In the genomic region with DNA sequence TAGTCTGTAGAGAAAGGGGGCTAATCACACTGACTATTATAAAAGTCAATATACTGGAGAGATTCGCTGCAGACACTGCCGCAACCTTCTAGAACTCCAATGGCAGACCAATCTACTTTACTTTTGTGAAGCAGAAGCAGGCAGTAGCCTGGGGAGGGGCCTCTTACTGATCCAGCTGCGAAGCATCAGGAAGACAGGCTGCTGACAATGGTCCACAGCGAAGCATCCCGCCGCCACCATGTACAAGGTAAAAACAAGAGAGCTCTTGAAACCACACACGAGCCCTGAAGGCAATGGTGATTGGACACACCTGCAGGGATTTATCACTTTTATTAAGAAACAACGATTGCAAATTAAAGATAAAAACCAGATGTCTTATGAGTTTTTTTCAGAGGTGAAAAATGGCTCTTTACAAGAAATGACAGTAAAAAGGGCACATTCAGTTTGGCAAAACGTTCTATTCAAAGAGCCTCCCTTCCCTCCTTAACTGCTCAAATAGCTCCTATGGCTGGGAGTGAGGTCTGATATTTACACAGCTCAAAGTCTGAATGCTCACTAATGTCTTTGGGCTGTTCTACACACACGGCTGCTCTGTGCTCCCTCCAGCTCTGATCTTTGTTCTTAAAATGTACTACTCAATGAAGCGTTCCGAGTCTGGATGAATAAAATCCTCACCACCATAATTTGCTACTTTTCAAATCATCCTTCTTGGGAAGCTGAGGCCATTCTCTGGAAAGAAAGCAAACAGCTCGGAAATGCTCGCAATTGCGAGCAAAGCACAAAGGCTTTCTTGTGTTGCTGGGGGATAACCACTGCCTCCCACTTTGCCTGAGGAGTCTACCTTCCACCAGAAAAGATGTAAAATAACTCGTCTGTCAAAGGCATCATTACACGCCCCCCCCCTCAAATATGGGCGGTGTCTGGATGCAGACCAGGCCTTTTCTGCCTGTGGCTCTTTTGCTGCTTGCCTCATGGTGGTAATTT, we compare ENCODE assay signal across 8 mouse cellular contexts. TPM values are rescaled to one million over a fixed set of nuclear protein-coding genes. Genes with fewer than 3 reads are reported as not detected.
DNase-seq lines count a peak whose midpoint lies in the region; ATAC-seq lines count a peak whose summit lies in the region.

No protein-coding gene starts in this region.

- peaks cover 18% of the 10 kb centered on the region for H3K36me3 ChIP-seq in kidney, embryonic 14.5 days (ENCODE audit: control insufficient read depth, insufficient read depth, low read length)
- H3K36me3 ChIP-seq in forebrain, embryonic 16.5 days (ENCODE audit: control insufficient read depth, insufficient read depth), result peaks cover 7% of the 10 kb centered on the region; the same call in 1 of the 2 replicates
- H3K36me3 ChIP-seq in midbrain, embryonic 12.5 days, result peaks cover 21% of the 10 kb centered on the region

- H3K9ac ChIP-seq in kidney, embryonic 14.5 days (ENCODE audit: low read depth, low read length), result no peak overlapping the region
- H3K9ac ChIP-seq in forebrain, embryonic 16.5 days (replicated peaks; ENCODE audit: low read depth, low read length), result peak overlapping the region; percentile 6; the same call in 1 of the 2 replicates
- no peak overlapping the region for H3K9ac ChIP-seq in midbrain, embryonic 12.5 days (replicated peaks)

- H3K9me3 ChIP-seq in kidney, embryonic 14.5 days (ENCODE audit: control insufficient read depth, low read length), result no peaks in the 10 kb centered on the region
- H3K9me3 ChIP-seq in forebrain, embryonic 16.5 days (ENCODE audit: control insufficient read depth, low read length), result no peaks in the 10 kb centered on the region
- H3K9me3 ChIP-seq in midbrain, embryonic 12.5 days, result no peaks in the 10 kb centered on the region

- no peak overlapping the region for H3K4me2 ChIP-seq in kidney, embryonic 14.5 days (replicated peaks; ENCODE audit: low read depth, low read length)
- peak overlapping the region; percentile 18 for H3K4me2 ChIP-seq in forebrain, embryonic 16.5 days (ENCODE audit: low read length)
- no peak overlapping the region for H3K4me2 ChIP-seq in midbrain, embryonic 12.5 days (replicated peaks)

- 47% methylated on average over 18 of the region's 18 CpGs for WGBS in kidney, embryonic 14.5 days
- WGBS in forebrain, embryonic 16.5 days, result 27% methylated on average over 18 of the region's 18 CpGs
- WGBS in midbrain, embryonic 12.5 days, result 54% methylated on average over 18 of the region's 18 CpGs

- ATAC-seq in kidney, embryonic 14.5 days (ENCODE audit: low FRiP score, low TSS enrichment), result peak; percentile 60; the same call in 1 of the 2 replicates
- peak; percentile 80 for ATAC-seq in forebrain, embryonic 16.5 days
- ATAC-seq in midbrain, embryonic 12.5 days (ENCODE audit: low FRiP score, low read depth), result no peak

- no peaks in the 10 kb centered on the region for H3K27me3 ChIP-seq in kidney, embryonic 14.5 days (ENCODE audit: control insufficient read depth, insufficient read depth, low read length)
- H3K27me3 ChIP-seq in forebrain, embryonic 16.5 days (replicated peaks; ENCODE audit: control insufficient read depth, insufficient read depth, low read length), result no peaks in the 10 kb centered on the region
- H3K27me3 ChIP-seq in midbrain, embryonic 12.5 days, result no peaks in the 10 kb centered on the region

- peak overlapping the region; percentile 74; the same call in 1 of the 2 replicates for H3K27ac ChIP-seq in kidney, embryonic 14.5 days (ENCODE audit: low read depth, low read length)
- H3K27ac ChIP-seq in forebrain, embryonic 16.5 days (ENCODE audit: low read length), result peak overlapping the region; percentile 95
- 0 out of 2 replicates have a peak overlapping the region, but pooled peaks have one; percentile 2 for H3K27ac ChIP-seq in midbrain, embryonic 12.5 days (replicated peaks)

- no peak for DNase-seq in kidney, postnatal 14 days
- DNase-seq in brain, adult 2 months (ENCODE audit: low read depth, low spot score), result peak; percentile 24
- DNase-seq in adrenal gland, postnatal 25 days, result no peak
- no peak for DNase-seq in layer of hippocampus, postnatal 36 days
- DNase-seq in embryo, embryonic 9.5 days (ENCODE audit: extremely low spot score), result no peak

- peaks cover 46% of the 10 kb centered on the region for H3K4me1 ChIP-seq in kidney, embryonic 14.5 days (ENCODE audit: control insufficient read depth, insufficient read depth, low read length)
- peaks cover 56% of the 10 kb centered on the region for H3K4me1 ChIP-seq in forebrain, embryonic 16.5 days (replicated peaks; ENCODE audit: control insufficient read depth, insufficient read depth, low read length)
- peaks cover 24% of the 10 kb centered on the region for H3K4me1 ChIP-seq in midbrain, embryonic 12.5 days

- H3K4me3 ChIP-seq in kidney, embryonic 14.5 days (ENCODE audit: low read length), result no peak overlapping the region
- H3K4me3 ChIP-seq in forebrain, embryonic 16.5 days (replicated peaks; ENCODE audit: low read length), result no peak overlapping the region
- H3K4me3 ChIP-seq in midbrain, embryonic 12.5 days, result no peak overlapping the region

RNA-seq across cellular contexts. Expression of gene Slc35b4, which starts 23.6 kb away (rescaled TPM):
- 28.4 and 64.8 TPM in 2 replicates for polyA plus RNA-seq in kidney, embryonic 14.5 days (2014; fragmentation: Nextera tagmentation; extraction: Ambion mirVana)
- polyA plus RNA-seq in forebrain, embryonic 16.5 days (2015; fragmentation: Nextera tagmentation; extraction: Ambion mirVana), result 49.0 and 52.7 TPM in 2 replicates
- 42.9 and 46.0 TPM in 2 replicates for polyA plus RNA-seq in midbrain, embryonic 12.5 days (2016; fragmentation: Nextera tagmentation; extraction: Ambion mirVana)
- total RNA-seq in adrenal gland, postnatal 25 days (2021), result 28.5 and 35.1 TPM in 2 replicates
- total RNA-seq in layer of hippocampus, postnatal 36 days (2021), result 10 to 100 TPM; 57.8 to 61.0 TPM

Comparison
In these comparisons a context has a peak if more than half of its experiments do, and no peak if none do; other contexts are left out.
1. H3K27ac ChIP-seq: peak in every context shown above with its lines; median percentile 95 in forebrain, embryonic 16.5 days; 74 in kidney, embryonic 14.5 days; 2 in midbrain, embryonic 12.5 days.